Mouse (Mus musculus): ENCODE results near the gene Slc40a1. TPM values are rescaled to one million over a fixed set of nuclear protein-coding genes. Genes with fewer than 3 reads are reported as not detected.

Slc40a1 gene
- total and polyA plus RNA-seq, 3 experiments: 36.8 to 74.7 TPM; not detected in 1

- TF ChIP-seq UBTF (IDR thresholded peaks at IDR 0.05; ENCODE audit: borderline replicate concordance, insufficient read depth, low read depth, low read length): no peak
- TF ChIP-seq MYB (IDR thresholded peaks at IDR 0.05; ENCODE audit: low read depth, low read length): no peak
These were observed 62.7 kb downstream of the Slc40a1 start (continued) for GRCm38 (mm10) chr1:45863641-45864040.

GRCm38 (mm10) chr1:45861162-45861561 is 65.2 kb downstream of the Slc40a1 start:
- DNase-seq (ENCODE audit: low read depth, low spot score): no peak

DNA sequence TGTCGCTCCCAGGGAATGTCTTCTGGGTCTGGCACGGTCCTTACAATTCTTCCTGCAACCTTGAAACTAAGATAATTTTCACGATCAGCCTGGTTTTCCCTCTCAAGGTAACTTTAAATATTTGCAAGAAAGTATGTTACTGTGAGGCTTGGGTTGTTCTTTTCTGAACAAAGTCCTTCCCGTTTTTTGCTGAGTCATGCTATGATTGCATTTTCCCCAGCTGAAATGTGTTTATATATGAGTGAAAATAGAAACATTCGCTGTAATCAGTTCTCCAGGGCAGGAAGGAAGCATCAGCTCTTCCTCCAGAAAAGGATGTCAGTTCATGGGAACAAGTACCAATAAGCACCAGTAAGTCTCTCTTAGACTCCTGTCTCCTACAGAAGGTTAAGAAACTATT is 66.0 kb downstream of the Slc40a1 start:
- H3K36me3 ChIP-seq (ENCODE audit: control insufficient read depth in 1 of 2, insufficient read depth in 2 of 2, low read length in 2 of 2): peaks cover 0 to 16% of the 10 kb centered on the region in 2 experiments; a peak in 3 of 4 replicates
- TF ChIP-seq E2F4 (IDR thresholded peaks at IDR 0.05; ENCODE audit: borderline replicate concordance, low read depth, low read length) (no peak), MAX (IDR thresholded peaks at IDR 0.05; ENCODE audit: low read length) (no peak), SIN3A (IDR thresholded peaks at IDR 0.05; ENCODE audit: low read length) (peak; percentile 39; the same call in 1 of the 2 replicates), MAFK (IDR thresholded peaks at IDR 0.05; ENCODE audit: borderline replicate concordance, low read depth, low read length) (peak; percentile 91), MEF2A (IDR thresholded peaks at IDR 0.05; ENCODE audit: extremely low read depth, insufficient replicate concordance, low read depth, low read length, poor library complexity, severe bottlenecking) (no peak), RCOR1 (IDR thresholded peaks at IDR 0.05; ENCODE audit: low read depth, low read length) (no peak), ETS1 (IDR thresholded peaks at IDR 0.05; ENCODE audit: low read depth, low read length) (peak; percentile 90), POLR2AphosphoS5 (IDR thresholded peaks at IDR 0.05; ENCODE audit: borderline replicate concordance, low read depth, low read length) (no peak), POLR2A (IDR thresholded peaks at IDR 0.05; ENCODE audit: control insufficient read depth in 1 of 2, insufficient read depth in 1 of 2, low read depth in 1 of 2, low read length in 2 of 2, poor library complexity in 1 of 2) (no peak), MAZ (IDR thresholded peaks at IDR 0.05; ENCODE audit: low read depth, low read length) (no peak), TAL1 (IDR thresholded peaks at IDR 0.05; ENCODE audit: low read length) (no peak), KAT2A (conservative IDR thresholded peaks at IDR 0.05; ENCODE audit: low read depth, low read length) (0 out of 2 replicates have a peak, but pooled peaks have one; percentile 18), ELF1 (IDR thresholded peaks at IDR 0.05; ENCODE audit: low read depth, low read length) (no peak), EP300 (IDR thresholded peaks at IDR 0.05; ENCODE audit: low read depth in 1 of 2, low read length in 2 of 2) (peak; percentile 44 to 70; a peak in 3 of 4 replicates), SMC3 (IDR thresholded peaks at IDR 0.05; ENCODE audit: low read depth, low read length) (no peak), CHD1 (IDR thresholded peaks at IDR 0.05; ENCODE audit: low read depth, low read length) (no peak), UBTF (IDR thresholded peaks at IDR 0.05; ENCODE audit: borderline replicate concordance, insufficient read depth, low read depth, low read length) (no peak), GATA1 (IDR thresholded peaks at IDR 0.05; ENCODE audit: low read depth, low read length) (no peak), CTCF (IDR thresholded peaks at IDR 0.05 in 2 of 3, conservative IDR thresholded peaks at IDR 0.05 in 1 of 3; ENCODE audit: control insufficient read depth in 1 of 3, insufficient read depth in 1 of 3, low read depth in 2 of 3, low read length in 3 of 3, poor library complexity in 1 of 3, severe bottlenecking in 1 of 3) (no peak), JUND (IDR thresholded peaks at IDR 0.05; ENCODE audit: low read depth, low read length) (no peak), ZC3H11A (IDR thresholded peaks at IDR 0.05; ENCODE audit: low read depth, low read length) (no peak), MXI1 (IDR thresholded peaks at IDR 0.05; ENCODE audit: low read depth, low read length) (no peak), NRF1 (IDR thresholded peaks at IDR 0.05; ENCODE audit: insufficient read depth, low read depth, low read length, poor library complexity, severe bottlenecking) (no peak), GABPA (IDR thresholded peaks at IDR 0.05; ENCODE audit: low read depth, low read length) (peak; percentile 98), NELFE (IDR thresholded peaks at IDR 0.05; ENCODE audit: low read depth, low read length) (no peak), MYC (IDR thresholded peaks at IDR 0.05; ENCODE audit: low read depth, low read length) (no peak), TBP (IDR thresholded peaks at IDR 0.05; ENCODE audit: low read depth, low read length) (no peak), ZMIZ1 (IDR thresholded peaks at IDR 0.05; ENCODE audit: low read depth, low read length) (no peak)

More at GRCm38 (mm10) chr1:45861162-45861561, 65.2 kb downstream of the Slc40a1 start:
- TF ChIP-seq BHLHE40 (IDR thresholded peaks at IDR 0.05; ENCODE audit: borderline replicate concordance, low read depth, low read length): no peak
- no peak for TF ChIP-seq SIN3A (IDR thresholded peaks at IDR 0.05; ENCODE audit: low read length)
- no peaks in the 10 kb centered on the region for H3K27me3 ChIP-seq (ENCODE audit: control insufficient read depth in 1 of 2, insufficient read depth in 2 of 2, low read length in 2 of 2)
- no peak overlapping the region for H3K4me3 ChIP-seq (ENCODE audit: control insufficient read depth in 1 of 2, insufficient read depth in 1 of 2, low read depth in 2 of 2, low read length in 2 of 2)
- H3K9me3 ChIP-seq (replicated peaks; ENCODE audit: insufficient read depth, low read length): no peaks in the 10 kb centered on the region
- H3K27ac ChIP-seq (ENCODE audit: control insufficient read depth, low read depth, low read length): no peak overlapping the region
- H3K4me1 ChIP-seq (ENCODE audit: control insufficient read depth in 1 of 2, insufficient read depth in 2 of 2, low read length in 2 of 2): peaks cover 8 to 12% of the 10 kb centered on the region in 2 experiments; a peak in 3 of 4 replicates
- no peaks in the 10 kb centered on the region for H3K79me2 ChIP-seq (ENCODE audit: control insufficient read depth, insufficient read depth, low read length, poor library complexity)
- no peak overlapping the region for H3K9ac ChIP-seq (ENCODE audit: control insufficient read depth, low read depth, low read length, poor library complexity, severe bottlenecking)
- H3K36me3 ChIP-seq (ENCODE audit: control insufficient read depth in 1 of 2, insufficient read depth in 2 of 2, low read length in 2 of 2): peaks cover 0 to 16% of the 10 kb centered on the region in 2 experiments; a peak in 3 of 4 replicates

More for the DNA sequence above, 66.0 kb downstream of the Slc40a1 start:
- H3K9me3 ChIP-seq (replicated peaks; ENCODE audit: insufficient read depth, low read length): no peaks in the 10 kb centered on the region
- no peak overlapping the region for H3K27ac ChIP-seq (ENCODE audit: control insufficient read depth, low read depth, low read length)
- no peak overlapping the region for H3K4me3 ChIP-seq (ENCODE audit: control insufficient read depth in 1 of 2, insufficient read depth in 1 of 2, low read depth in 2 of 2, low read length in 2 of 2)
- peak; percentile 63 for DNase-seq (ENCODE audit: low read depth, low spot score)
- H3K79me2 ChIP-seq (ENCODE audit: control insufficient read depth, insufficient read depth, low read length, poor library complexity): no peaks in the 10 kb centered on the region
- H3K27me3 ChIP-seq (ENCODE audit: control insufficient read depth in 1 of 2, insufficient read depth in 2 of 2, low read length in 2 of 2): no peaks in the 10 kb centered on the region
- H3K9ac ChIP-seq (ENCODE audit: control insufficient read depth, low read depth, low read length, poor library complexity, severe bottlenecking): no peak overlapping the region
- H3K4me1 ChIP-seq (ENCODE audit: control insufficient read depth in 1 of 2, insufficient read depth in 2 of 2, low read length in 2 of 2): peaks cover 8 to 12% of the 10 kb centered on the region in 2 experiments; a peak in 3 of 4 replicates

Data from MEL (cell line).